Mouse (Mus musculus) midbrain, embryonic 13.5 days (tissue): Measurements from ENCODE around the gene Dctpp1. TPM values are rescaled to one million over a fixed set of nuclear protein-coding genes. Genes with fewer than 3 reads are reported as not detected.

Experiments used
- ATAC-seq: fragments of 200-750 bp; cut with Nextera tagmentation; 2 replicates; pipeline ENCODE4 v1.8.0; 2017; ENCODE audit warnings: mild to moderate bottlenecking, moderate TSS enrichment, moderate library complexity
- H3K27ac ChIP-seq: fragments of 300-500 bp; sonication (generic); 2 replicates; pipeline ENCODE4 v1.5.1; 2015; ENCODE audit warnings: inconsistent platforms, mild to moderate bottlenecking, moderate library complexity
- H3K27me3 ChIP-seq: fragments of 300-500 bp; sonication (generic); 2 replicates; pipeline ENCODE4 v1.6.1; 2015; ENCODE audit warnings: mild to moderate bottlenecking, inconsistent platforms
- H3K36me3 ChIP-seq: fragments of 300-500 bp; sonication (generic); 2 replicates; pipeline ENCODE4 v1.6.1; 2015; ENCODE audit warnings: mild to moderate bottlenecking, inconsistent platforms
- H3K4me1 ChIP-seq: fragments of 300-500 bp; sonication (generic); replicated peaks from 2 replicates; pipeline ENCODE4 v1.6.1; 2015; ENCODE audit warnings: inconsistent platforms
- H3K4me2 ChIP-seq: fragments of 300-500 bp; sonication (generic); replicated peaks from 2 replicates; pipeline ENCODE4 v1.6.1; 2015; ENCODE audit warnings: moderate library complexity, mild to moderate bottlenecking, inconsistent platforms
- H3K4me3 ChIP-seq: fragments of 300-500 bp; sonication (generic); replicated peaks from 2 replicates; pipeline ENCODE4 v1.5.1; 2015; ENCODE audit warnings: mild to moderate bottlenecking, inconsistent platforms
- H3K9ac ChIP-seq: fragments of 300-500 bp; sonication (generic); replicated peaks from 2 replicates; pipeline ENCODE4 v1.6.1; 2015; ENCODE audit warnings: mild to moderate bottlenecking, inconsistent platforms
- H3K9me3 ChIP-seq: fragments of 300-500 bp; sonication (generic); 2 replicates; pipeline ENCODE4 v1.6.1; 2016; ENCODE audit warnings: mild to moderate bottlenecking, inconsistent platforms
- WGBS: fragments of 180-500 bp; shearing (Covaris S2); methylation state at CpG from one replicate; pipeline ENCODE4 v1.1.7; 2015; 5-methylcytosine and 5-hydroxymethylcytosine counted together
- polyA plus RNA-seq: library from polyadenylated mRNA; unstranded; fragments of >200 nt; fragmentation: Nextera tagmentation; extraction: Ambion mirVana; gene quantifications from 2 replicates; pipeline ENCODE4 v1.2.1, GENCODE M21; 2015

Gene Dctpp1
- polyA plus RNA-seq, 1 experiment from 2014 or later = 143 TPM

GRCm38 (mm10) chr7:127243870-127244657 lies 16.4 kb downstream of the Dctpp1 start, which contains the start of gene Zfp771:
Gene Zfp771, plus strand, starts transcription at chr7:127244274.
- peak; percentile 96 for ATAC-seq
- H3K9me3 ChIP-seq = no peaks in the 10 kb centered on the region
- H3K36me3 ChIP-seq = peaks cover 19% of the 10 kb centered on the region
- peak within 1 kb of the TSS; percentile 74 for H3K4me2 ChIP-seq
- H3K4me1 ChIP-seq = peaks cover 28% of the 10 kb centered on the region
- H3K27me3 ChIP-seq = no peaks in the 10 kb centered on the region
- H3K4me3 ChIP-seq = peak within 1 kb of the TSS; percentile 74
- H3K9ac ChIP-seq = peak within 1 kb of the TSS; percentile 87
- under 1% methylated on average over 56 of the region's 56 CpGs for WGBS
- peak within 1 kb of the TSS; percentile 81 for H3K27ac ChIP-seq

- Histone ChIP-seq H3K4me2 (peak overlapping the region; percentile 74), H3K36me3 (peaks cover 26% of the 10 kb centered on the region), H3K4me3 (peak overlapping the region; percentile 74), H3K9me3 (no peaks in the 10 kb centered on the region), H3K4me1 (peaks cover 28% of the 10 kb centered on the region), H3K27me3 (no peaks in the 10 kb centered on the region), H3K9ac (peak overlapping the region; percentile 87; the same call in 1 of the 2 replicates), H3K27ac (peak overlapping the region; percentile 81)
- 52% methylated on average over 2 of the region's 2 CpGs for WGBS
- no peak for ATAC-seq
These were observed 17.1 kb downstream of the Dctpp1 start for GRCm38 (mm10) chr7:127243361-127243867.

- H3K4me3 ChIP-seq = peak overlapping the region; percentile 94
These were observed 25.7 kb downstream of the Dctpp1 start for GRCm38 (mm10) chr7:127234777-127235176.

DNA sequence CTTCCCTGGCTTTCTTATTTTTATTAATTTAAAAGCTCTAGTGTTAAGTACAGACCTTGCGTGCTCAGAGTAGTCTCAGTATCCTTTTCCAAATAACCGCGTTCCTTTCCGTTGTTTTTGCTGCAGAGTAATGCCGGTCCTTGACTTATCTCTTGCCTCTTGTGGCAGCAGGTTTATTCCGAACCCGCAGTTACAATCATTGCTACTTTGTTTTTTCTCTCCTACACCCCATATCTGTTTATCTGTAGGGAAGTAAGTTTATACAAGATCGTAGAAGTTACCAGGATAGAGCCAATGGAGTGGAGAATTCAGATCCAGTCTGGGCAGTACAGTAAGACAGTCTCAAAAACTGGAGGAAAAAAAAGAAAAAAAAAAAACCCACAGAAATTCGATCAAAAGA lies 26.7 kb downstream of the Dctpp1 start:
- no peaks in the 10 kb centered on the region for H3K27me3 ChIP-seq
- peak overlapping the region; percentile 94 for H3K4me3 ChIP-seq
- peak overlapping the region; percentile 92 for H3K4me2 ChIP-seq
- WGBS = 5% methylated on average over 9 of the region's 9 CpGs
- H3K9ac ChIP-seq = peak overlapping the region; percentile 98
- no peak for ATAC-seq
- no peaks in the 10 kb centered on the region for H3K9me3 ChIP-seq
- peaks cover 57% of the 10 kb centered on the region for H3K36me3 ChIP-seq
- H3K27ac ChIP-seq = peak overlapping the region; percentile 97
- peaks cover 61% of the 10 kb centered on the region for H3K4me1 ChIP-seq

More at GRCm38 (mm10) chr7:127234777-127235176, 25.7 kb downstream of the Dctpp1 start:
- 98% methylated on average over 2 of the region's 2 CpGs for WGBS
- Histone ChIP-seq H3K4me2 (peak overlapping the region; percentile 92), H3K36me3 (peaks cover 59% of the 10 kb centered on the region), H3K27me3 (no peaks in the 10 kb centered on the region), H3K9me3 (no peaks in the 10 kb centered on the region), H3K27ac (no peak overlapping the region), H3K4me1 (peaks cover 57% of the 10 kb centered on the region), H3K9ac (no peak overlapping the region)
- ATAC-seq = no peak

DNA sequence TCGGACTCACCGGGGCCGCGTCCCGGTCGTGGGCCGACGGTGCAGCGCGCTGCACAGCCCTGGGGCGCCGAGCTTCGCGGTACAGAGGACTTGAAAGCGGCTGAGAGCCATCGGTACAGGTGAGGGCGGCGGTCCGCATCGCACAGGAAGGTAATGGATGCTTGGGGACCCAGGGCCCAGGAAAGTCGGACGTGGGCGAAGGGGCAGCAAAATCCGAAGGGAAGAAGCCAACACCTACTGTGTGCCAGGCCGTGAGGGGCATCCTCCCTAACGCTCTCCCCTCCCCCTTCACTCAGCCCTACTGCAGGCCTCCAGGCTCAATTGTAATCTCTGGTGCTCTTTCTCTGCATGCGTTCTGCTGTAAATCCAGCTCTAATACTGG lies 27.1 kb downstream of the Dctpp1 start:
- WGBS = under 1% methylated on average over 27 of the region's 27 CpGs
- peaks cover 61% of the 10 kb centered on the region for H3K4me1 ChIP-seq
- peak overlapping the region; percentile 92 for H3K4me2 ChIP-seq
- H3K27me3 ChIP-seq = no peaks in the 10 kb centered on the region
- peaks cover 53% of the 10 kb centered on the region for H3K36me3 ChIP-seq
- peak overlapping the region; percentile 94 for H3K4me3 ChIP-seq
- H3K9ac ChIP-seq = peak overlapping the region; percentile 98
- no peaks in the 10 kb centered on the region for H3K9me3 ChIP-seq
- ATAC-seq = no peak; the same call in 1 of the 2 replicates
- H3K27ac ChIP-seq = peak overlapping the region; percentile 97

DNA sequence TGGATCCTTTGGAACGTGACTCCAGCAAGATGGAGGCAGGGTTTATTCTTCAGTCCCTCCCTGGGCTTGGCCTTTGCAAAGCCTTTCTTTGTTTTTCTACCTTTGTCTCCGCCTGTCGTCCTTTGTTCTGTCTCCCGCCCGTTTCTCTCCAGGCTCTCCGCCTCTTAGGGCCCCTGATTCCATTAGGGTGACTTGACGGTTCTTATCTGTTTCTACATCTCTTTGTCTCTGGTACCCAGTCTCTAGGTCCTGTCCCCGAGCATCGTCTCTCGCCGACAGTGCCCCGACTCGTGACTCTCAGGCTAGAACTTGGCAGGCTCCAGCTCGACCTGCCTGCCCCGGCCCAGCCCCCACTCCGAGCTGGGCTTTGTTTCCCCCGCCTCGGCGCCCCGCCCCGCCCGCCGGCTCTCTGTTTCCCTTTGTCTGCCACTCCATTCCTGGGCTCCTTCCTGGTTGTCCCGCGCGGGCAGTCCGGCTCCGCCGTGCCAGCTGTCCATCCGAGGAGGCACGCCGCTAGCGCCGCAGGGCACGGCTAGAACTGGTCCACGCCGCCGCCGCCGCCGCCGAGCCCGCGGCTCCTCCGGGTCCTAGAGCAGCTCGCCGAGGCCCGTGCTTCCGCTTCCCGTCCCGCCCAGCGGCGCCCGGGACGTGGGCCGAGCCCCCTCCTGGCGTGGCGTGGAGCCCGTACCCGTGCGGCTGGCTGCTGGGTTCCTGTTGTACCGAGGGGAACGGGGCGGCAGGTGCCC lies 27.7 kb downstream of the Dctpp1 start, which contains the start of the genes Zfp553 and Sept1:
Gene Zfp553 (plus strand): TSS at position 440 of the 746 bp plus-strand sequence.
Gene Sept1 (minus strand): TSS at position 509 of the 746 bp plus-strand sequence.
- under 1% methylated on average over 63 of the region's 64 CpGs for WGBS
- H3K4me3 ChIP-seq = peak within 1 kb of the TSS; percentile 94

DNA sequence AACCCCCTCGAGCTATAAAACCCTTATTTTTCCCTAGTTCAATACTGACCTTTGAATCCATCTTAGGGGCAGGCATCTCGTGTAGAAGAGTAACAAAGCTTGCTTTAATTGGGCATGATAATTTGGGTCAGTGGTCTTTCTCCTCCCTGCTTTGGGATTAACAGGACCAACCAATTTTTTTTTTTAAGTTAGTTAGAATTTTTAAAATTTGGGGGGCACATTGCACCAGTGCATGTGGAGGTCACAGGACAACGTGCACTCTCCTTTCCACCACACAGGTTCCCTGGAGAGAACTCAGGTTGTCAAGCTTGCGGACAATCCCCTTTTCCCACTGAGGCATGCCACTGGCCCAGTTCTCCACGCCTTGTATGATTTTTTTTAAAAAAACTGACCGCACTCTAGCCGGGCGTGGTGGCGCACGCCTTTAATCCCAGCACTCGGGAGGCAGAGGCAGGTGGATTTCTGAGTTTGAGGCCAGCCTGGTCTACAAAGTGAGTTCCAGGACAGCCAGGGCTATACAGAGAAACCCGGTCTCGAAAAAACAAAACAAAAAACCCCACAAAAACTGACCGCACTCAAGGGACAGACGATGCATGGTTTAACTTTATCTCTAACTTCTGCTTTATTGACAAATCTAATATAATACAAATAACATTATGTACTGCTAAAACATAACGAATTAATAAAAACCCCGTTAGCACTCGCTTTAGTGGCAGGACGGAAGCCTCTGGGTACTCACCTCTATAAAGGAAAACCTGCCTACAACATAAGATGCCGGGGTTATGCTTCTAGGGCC lies 28.5 kb downstream of the Dctpp1 start:
- Histone ChIP-seq H3K4me3 (peak overlapping the region; percentile 94), H3K27me3 (no peaks in the 10 kb centered on the region), H3K4me1 (peaks cover 50% of the 10 kb centered on the region), H3K9me3 (no peaks in the 10 kb centered on the region), H3K4me2 (peak overlapping the region; percentile 92), H3K27ac (peak overlapping the region; percentile 97), H3K9ac (peak overlapping the region; percentile 98), H3K36me3 (peaks cover 39% of the 10 kb centered on the region)
- WGBS = 4% methylated on average over 20 of the region's 20 CpGs
- no peak for ATAC-seq

More for the DNA sequence above, 27.7 kb downstream of the Dctpp1 start, which contains the start of the genes Zfp553 and Sept1:
- peak; percentile 95 for ATAC-seq
- Histone ChIP-seq H3K4me2 (peak within 1 kb of the TSS; percentile 92), H3K4me1 (peaks cover 58% of the 10 kb centered on the region), H3K9ac (peak within 1 kb of the TSS; percentile 98), H3K9me3 (no peaks in the 10 kb centered on the region), H3K27me3 (no peaks in the 10 kb centered on the region), H3K36me3 (peaks cover 47% of the 10 kb centered on the region), H3K27ac (peak within 1 kb of the TSS; percentile 97)

- Histone ChIP-seq H3K9me3 (no peaks in the 10 kb centered on the region), H3K4me1 (peaks cover 45% of the 10 kb centered on the region), H3K36me3 (peaks cover 33% of the 10 kb centered on the region), H3K4me2 (peak overlapping the region; percentile 92), H3K9ac (peak overlapping the region; percentile 98), H3K27ac (peak overlapping the region; percentile 97), H3K27me3 (no peaks in the 10 kb centered on the region), H3K4me3 (peak overlapping the region; percentile 94)
- WGBS = 72% methylated on average over 3 of the region's 3 CpGs
- no peak for ATAC-seq
These were observed 29.1 kb downstream of the Dctpp1 start for GRCm38 (mm10) chr7:127231376-127231775.

DNA sequence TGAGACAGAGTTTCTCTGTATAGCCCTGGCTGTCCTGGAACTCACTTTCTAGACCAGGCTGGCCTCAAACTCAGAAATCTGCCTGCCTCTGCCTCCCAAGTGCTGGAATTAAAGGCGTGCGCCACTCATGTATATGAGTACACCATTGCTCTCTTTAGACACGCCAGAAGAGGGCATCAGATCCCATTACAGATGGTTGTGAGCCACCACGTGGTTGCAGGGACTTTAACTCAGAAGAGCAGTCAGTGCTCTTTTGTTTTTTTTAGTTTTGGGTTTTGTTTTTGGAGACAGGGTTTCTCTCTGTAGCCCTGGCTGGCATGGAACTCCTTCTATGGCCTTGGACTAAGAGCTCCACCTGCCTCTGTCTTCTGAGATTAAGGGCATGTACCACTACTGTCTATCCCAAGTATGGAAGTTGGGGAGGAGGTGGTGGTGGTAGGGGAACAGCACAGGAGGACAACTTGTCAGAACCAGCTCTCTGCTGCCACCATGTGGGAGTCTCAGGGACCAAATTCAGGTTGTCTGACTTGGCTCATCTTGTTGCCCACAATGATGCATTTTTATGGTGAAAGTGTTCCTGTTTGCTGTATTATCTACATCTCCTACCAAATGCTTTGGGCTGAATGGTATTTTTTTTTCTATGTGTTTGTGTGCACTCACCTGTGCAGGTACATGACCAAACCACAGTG lies 31.8 kb downstream of the Dctpp1 start:
- Histone ChIP-seq H3K36me3 (peaks cover 19% of the 10 kb centered on the region), H3K9me3 (no peaks in the 10 kb centered on the region), H3K9ac (no peak overlapping the region), H3K4me1 (peaks cover 26% of the 10 kb centered on the region), H3K4me3 (no peak overlapping the region), H3K27ac (no peak overlapping the region), H3K4me2 (no peak overlapping the region), H3K27me3 (no peaks in the 10 kb centered on the region)
- WGBS = 69% methylated on average over 4 of the region's 4 CpGs
- ATAC-seq = no peak

- no peaks in the 10 kb centered on the region for H3K27me3 ChIP-seq
- H3K27ac ChIP-seq = no peak overlapping the region
- 92% methylated on average over 11 of the region's 11 CpGs for WGBS
These were observed 35.1 kb downstream of the Dctpp1 start for GRCm38 (mm10) chr7:127225147-127225995.

More at GRCm38 (mm10) chr7:127225147-127225995, 35.1 kb downstream of the Dctpp1 start:
- H3K36me3 ChIP-seq = peaks cover 16% of the 10 kb centered on the region
- no peak overlapping the region for H3K4me3 ChIP-seq
- no peak for ATAC-seq
- no peak overlapping the region for H3K4me2 ChIP-seq
- no peaks in the 10 kb centered on the region for H3K9me3 ChIP-seq
- H3K9ac ChIP-seq = no peak overlapping the region
- H3K4me1 ChIP-seq = peaks cover 10% of the 10 kb centered on the region
